Mouse (Mus musculus): Measurements from ENCODE around the gene Krt28.

Gene Krt28

DNA sequence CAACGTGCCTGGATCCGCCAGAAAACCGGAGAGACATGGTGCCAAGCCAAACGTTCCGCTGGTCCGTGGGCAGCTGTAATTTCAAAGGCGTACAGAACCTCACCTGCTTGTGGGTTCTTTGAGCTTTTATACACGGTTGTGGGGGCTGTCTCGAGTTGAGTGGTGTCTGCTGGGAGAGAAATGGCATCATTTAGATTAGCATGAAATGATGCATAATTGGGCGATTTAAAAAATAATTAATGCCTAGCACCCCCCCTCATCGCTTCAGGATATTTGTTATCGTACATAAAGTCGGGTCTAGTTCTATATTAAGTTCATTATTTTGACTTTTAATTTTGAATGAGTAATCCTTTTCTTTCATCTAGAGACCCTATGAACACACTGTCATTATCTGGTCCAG is at the start of gene Krt28:
Gene Krt28, minus strand, starts transcription at position 101 of the 400 bp plus-strand sequence.
- no peak for DNase-seq

GRCm38 (mm10) chr11:99422159-99422558 is 47.5 kb upstream of the Krt28 start, which contains the start of gene Krt12:
Gene Krt12, minus strand, starts transcription at chr11:99422259.
- no peak for DNase-seq

- DNase-seq = no peak
Observed at GRCm38 (mm10) chr11:99420586-99420985, 45.9 kb upstream of the Krt28 start.

GRCm38 (mm10) chr11:99417819-99418218 is 43.1 kb upstream of the Krt28 start:
- no peak for DNase-seq

GRCm38 (mm10) chr11:99416902-99417301 is 42.2 kb upstream of the Krt28 start:
- DNase-seq = no peak

DNA sequence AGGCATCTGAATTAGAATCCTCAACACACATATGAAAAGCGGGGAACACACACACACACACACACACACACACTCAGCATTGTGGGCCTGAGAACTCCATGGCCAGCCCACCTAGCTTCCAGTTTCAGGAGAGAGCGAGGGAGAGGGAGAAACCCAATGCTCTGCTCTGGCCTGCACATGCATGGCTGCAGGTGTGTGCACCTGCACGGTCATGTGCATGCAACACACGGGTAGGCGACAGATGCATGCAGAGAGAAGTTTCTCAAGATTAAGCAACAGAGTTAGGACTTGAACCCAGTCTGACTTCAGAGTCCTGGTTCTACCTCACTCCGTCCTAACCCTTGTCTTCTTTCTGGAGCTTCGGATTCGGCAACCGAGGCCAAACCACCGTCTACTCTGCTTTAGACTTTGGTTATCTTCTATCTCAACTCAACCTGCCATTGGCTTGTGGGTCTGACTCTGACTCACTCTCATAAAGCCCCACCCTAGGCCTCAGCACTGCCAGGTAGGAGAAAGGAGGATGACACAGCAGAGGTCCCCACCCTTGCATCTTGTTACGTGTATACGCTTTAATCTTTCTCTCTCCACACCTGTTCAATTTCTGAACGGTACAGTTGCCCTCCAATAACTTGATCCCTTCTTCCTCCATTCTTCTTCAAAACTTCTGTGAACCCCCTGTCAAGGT is 39.9 kb upstream of the Krt28 start:
- DNase-seq = no peak

DNA sequence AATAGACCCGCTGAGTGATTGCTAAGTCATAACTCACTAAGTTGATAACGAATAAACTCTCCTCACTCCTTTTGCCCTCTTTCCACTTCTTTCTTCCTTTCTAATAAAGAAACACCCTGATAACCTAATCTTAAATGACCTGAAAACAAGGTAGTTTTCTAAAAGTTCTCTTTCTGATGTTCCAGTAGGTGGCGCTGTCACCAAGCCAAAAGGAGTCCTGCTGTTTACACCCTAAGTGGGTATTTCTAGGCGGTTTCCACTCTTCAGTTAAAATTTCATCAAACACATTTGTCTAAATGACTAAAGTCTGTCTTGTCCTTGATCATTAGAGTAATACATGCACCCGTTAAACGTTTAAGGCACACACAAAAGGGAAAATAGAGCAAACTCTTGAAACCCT is 38.5 kb upstream of the Krt28 start:
- DNase-seq = no peak

- DNase-seq = no peak
Observed at GRCm38 (mm10) chr11:99406186-99406585, 31.5 kb upstream of the Krt28 start.

- DNase-seq = no peak
Observed at GRCm38 (mm10) chr11:99399956-99400549, 25.4 kb upstream of the Krt28 start.

- no peak for DNase-seq
Observed at GRCm38 (mm10) chr11:99398832-99399231, 24.1 kb upstream of the Krt28 start.

GRCm38 (mm10) chr11:99398084-99398483 is 23.4 kb upstream of the Krt28 start:
- no peak for DNase-seq

GRCm38 (mm10) chr11:99396661-99397060 is 22.0 kb upstream of the Krt28 start:
- DNase-seq = no peak

- DNase-seq = no peak
Observed at GRCm38 (mm10) chr11:99396034-99396433, 21.3 kb upstream of the Krt28 start.

DNA sequence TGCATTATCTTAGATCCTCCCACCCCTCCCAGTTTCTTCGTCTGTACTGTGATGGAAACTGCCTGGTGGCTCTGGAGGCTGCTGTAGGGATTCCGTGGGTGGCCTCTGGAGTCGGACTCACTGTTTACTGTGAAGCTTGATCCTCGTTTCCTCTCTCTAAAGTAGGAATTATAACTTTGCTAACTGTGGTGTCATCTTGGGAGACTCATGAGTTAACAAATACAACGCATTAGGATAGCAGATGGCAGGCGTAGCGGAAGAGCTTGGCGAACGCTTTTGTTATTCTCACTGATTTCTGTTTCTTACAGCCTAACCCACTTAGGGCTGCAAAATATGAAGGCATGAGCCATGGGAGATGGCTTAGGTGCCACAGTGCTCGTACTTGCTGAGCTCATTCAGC is 17.8 kb upstream of the Krt28 start:
- DNase-seq = no peak

DNA sequence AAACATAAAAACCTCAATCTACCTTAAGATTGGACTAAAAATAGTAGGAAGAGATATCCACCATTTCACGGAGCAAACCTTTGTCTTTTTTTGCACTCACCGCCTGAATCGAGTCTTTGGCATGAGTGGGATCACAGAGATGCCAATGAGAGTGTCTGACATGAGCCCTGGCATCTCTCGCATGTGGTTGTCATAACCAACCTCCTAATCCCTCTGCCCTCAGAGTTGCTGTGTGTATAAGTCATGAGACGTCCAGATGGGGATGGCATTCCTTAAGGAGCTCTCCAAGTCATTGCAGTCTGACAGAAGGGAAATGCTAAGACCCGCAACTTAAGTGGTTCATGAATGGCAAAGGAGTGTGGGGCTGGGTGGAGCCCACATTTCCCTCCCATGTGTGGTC is 16.7 kb upstream of the Krt28 start:
- DNase-seq = no peak

DNA sequence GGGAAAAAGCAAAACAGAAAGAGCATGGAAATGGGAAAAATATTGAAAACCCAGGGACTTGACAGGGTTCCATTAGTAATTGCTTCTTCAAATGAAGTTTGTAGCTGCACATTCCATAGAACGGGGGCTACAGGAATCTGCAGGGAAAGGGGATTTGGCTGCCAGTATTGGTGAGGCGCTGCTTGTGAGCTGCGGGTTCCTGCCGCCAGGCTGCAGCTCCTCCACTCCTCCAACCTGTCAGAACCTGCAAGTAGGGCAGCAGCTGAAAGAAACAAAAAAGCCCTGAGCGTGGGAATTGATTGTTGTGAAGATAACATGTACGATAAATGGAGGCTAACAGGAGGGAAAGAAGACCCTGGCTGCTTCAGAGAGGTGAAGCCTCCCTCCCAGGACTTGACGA is 16.2 kb upstream of the Krt28 start:
- DNase-seq = no peak

- no peak for DNase-seq
Observed at GRCm38 (mm10) chr11:99389264-99389663, 14.6 kb upstream of the Krt28 start, which contains the start of gene Krt10. Gene Krt10, minus strand, starts transcription at chr11:99389364.

DNA sequence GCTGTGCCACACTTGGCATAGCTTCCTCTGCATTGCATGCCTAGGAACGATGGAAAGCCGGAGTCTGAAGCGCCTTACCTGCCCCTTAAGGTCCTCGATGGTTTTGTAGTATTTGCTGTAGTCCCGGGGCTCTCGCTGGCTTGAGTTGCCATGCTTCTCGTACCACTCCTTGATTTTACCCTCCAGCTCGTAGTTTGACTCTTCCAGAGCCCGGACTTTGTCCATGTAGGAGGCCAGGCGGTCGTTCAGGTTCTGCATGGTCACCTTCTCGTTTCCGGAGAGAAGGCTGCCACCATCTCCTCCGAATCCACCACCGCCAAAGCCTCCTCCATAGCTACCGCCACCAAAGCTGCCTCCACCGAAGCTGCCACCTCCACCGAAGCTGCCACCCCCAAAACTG is 14.0 kb upstream of the Krt28 start:
- DNase-seq = no peak

DNA sequence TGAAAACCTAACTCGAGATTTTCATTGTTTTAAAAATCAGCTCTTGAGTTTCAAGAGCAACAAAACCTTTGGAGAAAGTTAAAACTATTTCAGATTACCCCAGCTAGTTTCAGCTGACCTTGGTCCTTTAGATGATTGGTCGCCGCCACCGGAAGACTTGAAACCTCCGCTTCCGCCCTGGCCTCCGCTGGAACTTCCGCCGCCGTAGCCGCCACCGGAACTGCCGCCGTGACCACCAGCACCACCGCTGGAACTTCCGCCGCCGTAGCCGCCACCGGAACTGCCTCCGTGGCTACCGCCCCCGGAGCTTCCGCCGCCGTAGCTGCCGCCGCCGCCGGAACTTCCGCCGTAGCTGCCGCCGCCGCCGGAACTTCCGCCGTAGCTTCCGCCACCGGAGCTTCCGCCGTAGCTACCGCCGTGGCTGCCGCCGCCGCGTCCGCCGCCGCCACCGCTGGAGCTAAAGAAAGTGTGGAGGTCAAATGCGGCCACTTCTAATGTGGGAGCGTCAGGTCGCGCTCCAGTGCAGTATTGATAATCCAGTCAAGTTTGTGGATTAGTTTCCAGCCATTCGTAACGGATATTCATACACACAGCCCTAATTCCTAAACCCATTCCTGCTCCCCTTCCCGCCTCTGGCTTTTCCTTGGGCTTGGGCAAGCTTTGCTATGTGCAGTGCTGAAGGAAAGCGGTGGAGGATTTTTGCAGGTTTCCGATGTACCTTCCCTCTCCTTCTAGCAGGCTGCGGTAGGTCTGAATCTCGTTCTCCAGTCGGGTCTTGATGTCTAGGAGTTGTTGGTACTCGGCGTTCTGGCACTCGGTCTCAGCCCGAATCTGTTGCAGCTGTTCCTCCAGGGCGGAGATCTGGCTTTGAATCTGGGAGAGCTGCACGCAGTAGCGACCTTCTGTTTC is 11.4 kb upstream of the Krt28 start:
- peak; percentile 93 for DNase-seq

DNA sequence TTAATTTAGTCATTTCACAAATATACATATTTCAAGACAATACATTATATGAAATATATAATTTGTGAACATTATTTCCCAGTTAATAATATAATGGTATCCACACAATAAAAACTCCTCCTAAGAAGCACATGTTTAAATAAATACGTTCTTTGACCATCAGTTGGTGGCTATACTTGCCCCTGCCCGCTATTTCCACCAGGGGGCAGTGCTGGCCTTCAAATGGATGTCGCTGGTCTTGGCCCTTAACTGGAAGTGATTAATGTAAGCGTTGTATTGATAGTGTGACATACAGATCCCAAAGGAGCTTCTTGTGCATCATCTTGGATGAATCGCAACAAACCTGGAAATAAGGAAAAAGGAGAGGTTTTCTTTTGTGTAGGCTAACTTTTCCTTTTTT is 4.9 kb upstream of the Krt28 start:
- DNase-seq = peak; percentile 52

- peak; percentile 59 for DNase-seq
Observed at GRCm38 (mm10) chr11:99369853-99370451, 4.8 kb downstream of the Krt28 start.

GRCm38 (mm10) chr11:99369229-99369628 is 5.5 kb downstream of the Krt28 start:
- no peak for DNase-seq

DNA sequence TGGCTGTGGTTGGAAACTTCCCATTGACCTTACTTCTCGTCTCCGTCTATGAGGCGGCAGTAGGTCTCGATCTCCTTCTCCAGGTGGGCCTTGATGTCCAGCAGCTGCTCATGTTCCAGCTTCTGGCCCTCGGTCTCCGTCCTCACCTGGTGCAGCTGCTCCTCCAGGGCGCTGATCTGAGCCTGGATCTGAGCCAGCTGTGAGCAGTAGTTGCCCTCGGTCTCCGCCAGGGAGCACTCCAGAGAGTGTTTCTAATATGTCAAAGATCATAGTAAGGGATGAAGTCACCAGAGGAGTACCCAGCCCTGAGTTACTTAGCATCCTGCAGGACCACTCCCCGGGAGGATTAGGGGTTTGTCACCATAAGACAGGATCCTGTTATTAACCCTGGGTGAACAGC is 7.9 kb downstream of the Krt28 start:
- DNase-seq = no peak
